ENCODE assay signal across 20 mouse cellular contexts in the genomic region with DNA sequence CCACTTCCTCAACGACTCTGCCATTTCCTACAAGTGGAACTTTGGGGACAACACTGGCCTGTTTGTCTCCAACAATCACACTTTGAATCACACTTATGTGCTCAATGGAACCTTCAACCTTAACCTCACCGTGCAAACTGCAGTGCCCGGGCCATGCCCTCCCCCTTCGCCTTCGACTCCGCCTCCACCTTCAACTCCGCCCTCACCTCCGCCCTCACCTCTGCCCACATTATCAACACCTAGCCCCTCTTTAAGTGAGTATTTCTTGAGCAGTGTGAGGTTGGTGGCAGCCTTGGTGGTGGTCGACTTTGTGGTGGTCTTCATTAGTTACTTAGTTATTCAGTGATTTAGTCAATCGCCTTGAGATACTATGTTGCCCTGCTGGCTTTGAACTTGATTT. TPM values are rescaled to one million over a fixed set of nuclear protein-coding genes. Genes with fewer than 3 reads are reported as not detected.
"Had no signal": no experiment of that assay in that cellular context is flagged by ENCODE, and none has a peak within 500 bp of the region (broad histone marks: within the 10 kb centered on the region; RNA-seq: fewer than 3 reads in every experiment).

No protein-coding gene starts in this region.

- H3K36me3 ChIP-seq: liver, embryonic 13.5 days; liver, embryonic 15.5 days; lung, embryonic 15.5 days; midbrain, embryonic 12.5 days; midbrain, embryonic 15.5 days; neural tube, embryonic 12.5 days; stomach, embryonic 15.5 days had no signal

- H3K27ac ChIP-seq: liver, embryonic 13.5 days; liver, embryonic 15.5 days; lung, embryonic 15.5 days; macrophage; midbrain, embryonic 12.5 days; midbrain, embryonic 15.5 days; neural tube, embryonic 12.5 days; stomach, embryonic 15.5 days; stomach, postnatal 0 days had no signal

- H3K4me3 ChIP-seq: liver, embryonic 13.5 days; liver, embryonic 15.5 days; lung, embryonic 15.5 days; megakaryocyte, embryonic 14.5 days; midbrain, embryonic 12.5 days; midbrain, embryonic 15.5 days; neural tube, embryonic 12.5 days; stomach, embryonic 15.5 days had no signal

- H3K4me1 ChIP-seq: liver, embryonic 13.5 days; lung, embryonic 15.5 days; midbrain, embryonic 12.5 days; midbrain, embryonic 15.5 days; neural tube, embryonic 12.5 days; stomach, embryonic 15.5 days had no signal

- DNase-seq: liver, embryonic 13.5 days; liver, postnatal 0 days; lung, adult 2 months; lung, postnatal 14 days; lung, postnatal 36 days; right cerebral cortex, postnatal 25 days; right cerebral cortex, postnatal 4 days; thymus, adult 2 months; thymus, postnatal 25 days had no signal

- H3K27me3 ChIP-seq: liver, embryonic 13.5 days; liver, embryonic 15.5 days; lung, embryonic 15.5 days; midbrain, embryonic 15.5 days; neural tube, embryonic 12.5 days; stomach, embryonic 15.5 days had no signal

RNA-seq across cellular contexts. Expression of a gene that starts 11.5 kb away (rescaled TPM):
- total RNA-seq: monocyte, adult 5-6 weeks; neutrophil, adult 5-6 weeks had no signal
